Mouse (Mus musculus): Measurements from ENCODE around the gene Naa50.

Gene Naa50

DNA sequence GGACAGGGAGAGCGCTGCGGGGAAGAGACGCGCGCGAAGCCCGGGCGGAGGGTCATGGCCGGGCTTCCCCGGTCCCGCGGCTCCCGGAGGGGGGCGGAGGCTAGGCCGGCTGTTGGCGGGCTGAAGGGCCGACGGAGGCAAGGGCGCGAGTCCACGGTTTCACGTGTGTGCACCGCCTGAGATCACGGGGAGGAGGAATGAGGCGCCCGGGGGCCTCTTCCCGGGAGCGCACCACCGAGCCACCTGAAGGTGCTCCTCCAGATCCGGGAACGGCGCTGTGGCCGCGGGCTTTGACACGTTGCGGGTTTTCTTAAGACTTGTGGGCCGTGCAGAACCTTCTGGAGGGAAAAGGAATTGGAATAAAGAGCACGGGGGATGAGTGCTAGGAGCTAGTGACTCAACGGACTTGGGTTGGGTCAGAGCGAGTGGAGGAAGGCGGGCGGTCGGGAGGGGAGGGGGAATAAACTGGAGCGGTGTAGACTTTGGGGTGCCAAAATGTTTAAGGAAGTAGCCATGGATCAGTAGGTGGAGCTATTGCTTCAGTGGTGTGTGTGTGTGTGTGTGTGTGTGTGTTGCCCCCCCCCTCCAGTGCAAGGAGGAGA lies 657 bp downstream of the Naa50 start:
- peak; percentile 73 to 82 for DNase-seq

DNA sequence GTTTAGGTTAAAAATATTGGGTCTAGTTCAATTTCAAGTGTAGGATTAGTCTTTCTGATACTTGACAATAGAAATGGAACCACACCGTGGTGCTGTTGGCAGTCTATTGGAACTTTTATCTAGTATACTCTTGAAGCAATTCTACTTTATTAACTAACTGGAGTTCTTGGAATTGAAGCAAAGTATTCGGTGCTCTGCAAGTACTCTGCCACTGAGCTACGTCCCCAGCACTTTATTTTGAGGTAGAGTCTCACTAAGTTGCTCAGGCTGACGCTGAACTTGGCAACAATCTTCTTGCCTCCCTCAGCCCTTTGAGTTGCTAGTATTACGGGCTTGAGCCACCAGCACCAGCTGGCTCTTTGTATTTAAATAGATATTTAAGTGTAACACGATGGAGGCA lies 1.9 kb downstream of the Naa50 start:
- DNase-seq: peak in 1 of 2 experiments; percentile 18

DNA sequence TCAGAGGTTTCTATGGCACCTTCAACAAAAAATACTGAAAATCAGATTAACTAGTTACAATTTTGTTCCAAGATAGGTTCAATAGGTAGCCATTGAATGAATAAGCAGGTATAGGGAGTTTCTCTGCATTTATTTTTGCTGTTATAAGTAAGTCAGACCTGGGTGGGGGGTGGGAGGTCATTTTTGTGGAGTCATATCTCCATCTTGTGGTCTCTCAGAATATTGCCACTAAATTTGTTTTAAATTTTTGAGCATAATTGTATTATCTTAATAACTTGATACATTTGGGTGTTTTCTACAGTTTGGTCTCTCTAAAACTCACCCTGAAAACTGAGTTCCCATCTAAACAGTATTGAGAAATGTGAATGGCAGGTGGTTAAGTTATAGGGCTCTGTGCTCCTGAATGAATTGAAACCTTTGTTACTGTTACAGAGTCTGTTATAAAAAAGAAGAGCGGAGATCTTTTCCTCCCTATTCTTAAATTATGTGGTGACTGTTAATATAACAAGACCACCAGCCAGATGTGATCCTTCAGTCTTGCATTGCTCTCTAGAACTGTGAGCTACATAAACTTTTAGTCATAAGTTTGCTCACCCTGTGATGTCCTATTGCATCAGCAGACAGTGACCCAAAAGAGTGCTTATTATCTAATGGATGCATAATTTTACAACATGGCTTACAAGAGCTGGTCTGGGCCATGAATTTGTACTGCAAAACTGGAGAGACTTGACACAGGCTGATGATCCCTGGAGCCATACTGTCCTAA lies 9.6 kb downstream of the Naa50 start:
- DNase-seq: no peak

DNA sequence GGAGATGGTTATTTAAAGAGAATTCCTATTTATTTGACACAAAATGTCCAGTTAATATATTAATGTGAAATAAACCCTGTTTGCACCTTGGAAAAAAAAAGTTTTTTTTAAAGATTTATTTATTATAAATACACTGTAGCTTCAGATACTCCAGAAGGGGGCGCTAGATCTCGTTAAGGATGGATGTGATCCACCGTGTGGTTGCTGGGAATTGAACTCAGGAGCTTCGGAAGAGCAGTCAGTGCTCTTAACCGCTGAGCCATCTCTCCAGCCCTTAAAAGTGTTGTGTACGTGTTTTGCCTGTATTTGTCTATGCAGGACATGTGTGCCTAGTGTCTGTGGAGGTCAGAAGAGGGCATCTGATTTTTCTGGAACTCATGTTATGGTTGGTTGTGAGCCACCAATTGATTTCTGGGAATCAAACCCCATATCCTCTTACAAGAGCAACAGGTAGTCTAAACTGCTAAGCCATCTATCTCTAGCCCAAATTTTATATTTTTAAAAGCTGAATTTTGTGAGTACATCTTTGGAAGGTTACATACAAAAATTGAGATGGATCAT lies 14.9 kb downstream of the Naa50 start:
- no peak for DNase-seq

DNA sequence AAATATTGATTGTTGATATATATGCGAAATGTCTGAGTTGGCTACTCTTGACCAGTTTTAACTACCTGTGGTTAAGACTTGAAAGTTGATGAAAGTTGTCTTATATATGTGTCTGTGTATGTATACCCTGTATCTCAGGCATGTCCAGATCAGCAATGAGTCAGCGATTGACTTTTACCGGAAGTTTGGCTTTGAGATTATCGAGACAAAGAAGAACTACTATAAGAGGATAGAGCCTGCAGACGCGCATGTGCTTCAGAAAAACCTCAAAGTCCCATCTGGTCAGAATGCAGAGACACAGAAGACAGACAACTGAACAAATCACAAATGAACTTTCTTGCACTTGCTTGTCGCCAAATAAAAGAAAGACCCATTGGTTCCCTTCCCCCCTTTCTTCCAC lies 19.7 kb downstream of the Naa50 start:
- DNase-seq: no peak

DNA sequence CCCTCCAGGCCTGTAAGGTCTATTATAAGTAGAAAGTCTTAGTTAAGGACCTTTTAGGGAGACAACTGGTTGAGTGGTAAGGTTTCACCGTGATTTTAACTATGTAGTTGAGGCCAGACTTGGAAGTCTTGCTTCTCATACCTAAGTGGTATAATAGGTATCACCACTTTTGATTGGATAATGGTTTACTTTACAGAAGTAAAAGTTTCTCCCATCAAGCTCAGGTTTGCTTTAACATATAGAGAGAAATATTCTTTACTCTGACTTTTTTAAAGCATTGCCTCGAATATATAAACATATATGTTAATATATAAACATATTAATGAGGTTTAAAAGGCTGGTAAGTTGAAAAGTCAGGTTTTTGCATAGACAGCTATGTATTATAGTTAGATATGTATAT lies 24.2 kb downstream of the Naa50 start:
- no peak for DNase-seq

DNA sequence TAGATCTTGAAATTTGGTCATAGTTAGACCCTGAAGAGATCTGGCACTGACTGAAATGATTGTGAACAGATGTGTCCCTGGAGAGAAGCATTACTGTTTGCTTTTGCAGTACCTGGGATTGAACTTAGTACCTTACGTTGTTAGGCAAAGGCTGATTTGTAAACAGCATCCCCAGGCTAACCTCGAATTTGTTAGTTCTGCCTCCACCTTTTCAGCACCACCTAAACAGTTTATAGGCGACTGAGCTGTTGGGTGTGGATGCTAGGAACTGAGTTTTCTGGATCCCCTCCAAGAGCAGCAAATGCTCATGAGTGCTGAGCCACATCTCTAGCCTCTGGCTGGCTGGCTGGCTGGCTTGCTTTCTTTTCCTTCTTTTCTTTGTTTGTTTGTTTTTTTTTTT lies 25.6 kb downstream of the Naa50 start:
- no peak for DNase-seq

DNA sequence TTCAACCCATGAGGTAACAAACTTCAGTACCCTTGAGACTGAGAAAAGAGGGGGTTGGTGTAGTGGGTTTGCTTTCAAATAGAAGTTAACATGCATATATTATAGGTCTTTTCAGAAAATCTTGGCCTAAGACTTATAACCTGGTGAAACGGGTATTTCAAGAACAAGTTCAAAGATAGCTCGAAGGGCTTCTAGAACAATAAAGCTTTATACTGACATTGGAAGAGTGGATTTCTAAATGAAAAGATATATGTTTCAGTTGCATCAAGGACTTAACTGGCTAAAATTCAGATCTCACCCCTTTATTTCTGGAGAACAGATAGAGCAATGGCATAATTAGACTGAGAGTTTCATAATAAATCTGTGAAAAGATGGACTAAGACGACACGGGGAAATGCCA lies 29.4 kb downstream of the Naa50 start:
- no peak for DNase-seq

DNA sequence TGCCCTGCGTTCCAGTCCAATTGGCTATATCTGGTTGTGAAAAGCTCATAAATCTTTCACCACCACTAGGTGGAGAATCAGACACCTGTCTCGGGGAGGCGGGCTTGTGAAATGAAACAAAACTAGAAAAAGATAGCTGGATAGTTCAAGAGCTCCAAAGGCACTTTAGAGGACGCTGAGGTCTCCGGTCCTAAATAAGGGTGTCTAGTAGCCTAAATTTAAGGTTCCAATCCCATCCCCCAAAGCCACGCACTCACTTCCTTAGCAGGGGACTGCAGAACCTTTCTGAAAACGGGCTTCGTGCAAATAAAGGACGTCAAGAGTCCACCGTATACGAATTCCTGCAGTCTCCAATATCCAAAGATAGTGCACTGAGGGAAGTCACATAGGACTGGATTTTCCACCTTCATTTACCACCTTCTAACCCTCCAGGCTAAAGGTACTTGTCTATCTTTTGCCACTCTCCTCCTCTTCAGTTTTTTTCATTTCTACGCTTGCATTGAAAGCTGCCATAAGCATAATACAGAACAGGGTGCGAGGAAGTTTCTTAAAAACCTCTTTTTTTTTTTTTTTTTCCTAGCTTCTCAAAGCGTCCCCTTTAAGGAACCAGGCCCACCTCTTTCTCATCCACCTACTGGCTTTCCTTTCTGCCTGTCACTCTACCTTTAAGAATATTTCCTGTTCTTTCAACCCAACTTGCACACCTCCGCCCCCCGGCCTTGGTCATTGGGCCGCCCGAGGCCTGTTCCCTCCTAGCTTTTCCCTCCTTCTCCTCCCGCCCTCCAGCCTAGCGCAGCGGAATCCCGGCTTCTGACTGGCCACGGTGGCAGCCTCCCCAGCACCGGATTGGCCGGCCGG lies 32.9 kb downstream of the Naa50 start:
- peak; percentile 96 to 100 for DNase-seq

DNA sequence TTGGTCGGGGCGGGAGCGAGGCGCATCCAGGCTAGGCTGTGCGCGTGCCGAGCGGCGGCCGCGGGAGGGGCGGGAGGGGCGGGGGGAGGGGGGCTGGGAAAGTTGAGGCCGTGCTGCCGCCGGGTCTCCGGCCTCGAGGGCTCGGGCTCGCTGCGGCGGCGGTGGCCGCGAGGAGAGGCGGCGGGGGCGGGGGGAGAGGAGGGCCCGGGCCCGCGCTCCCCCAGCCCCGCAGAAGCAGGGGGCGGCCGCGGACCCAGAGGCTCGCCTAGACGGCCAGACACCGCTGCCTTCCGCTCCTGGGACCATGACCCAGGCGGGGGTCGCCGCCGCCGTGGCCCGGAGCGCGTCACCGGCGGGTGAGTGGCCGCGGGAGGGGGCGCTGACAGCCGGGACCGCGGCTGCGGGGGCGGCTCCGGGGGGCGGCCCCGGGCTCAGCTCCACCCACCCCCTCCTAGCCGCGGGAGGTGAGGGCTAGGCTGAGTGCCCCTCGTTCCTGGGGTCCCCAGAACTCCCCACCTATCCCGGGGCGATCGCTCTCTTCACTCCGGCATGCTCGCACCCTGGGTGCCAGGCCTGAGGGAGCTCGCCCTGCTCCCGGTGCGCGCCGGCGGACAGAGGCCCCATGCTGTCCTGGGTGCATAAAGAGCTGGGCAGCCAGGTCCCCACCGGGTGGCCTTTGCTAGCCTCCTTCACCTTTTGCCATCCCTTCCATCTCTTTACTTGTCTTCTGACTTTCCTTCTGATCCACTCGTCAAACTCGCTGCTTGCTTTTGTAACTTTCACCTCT lies 33.7 kb downstream of the Naa50 start, which contains the start of gene Usf3:
Gene Usf3, plus strand, starts transcription at position 92 of the 787 bp plus-strand sequence.
- DNase-seq: peak; percentile 57 to 75

DNA sequence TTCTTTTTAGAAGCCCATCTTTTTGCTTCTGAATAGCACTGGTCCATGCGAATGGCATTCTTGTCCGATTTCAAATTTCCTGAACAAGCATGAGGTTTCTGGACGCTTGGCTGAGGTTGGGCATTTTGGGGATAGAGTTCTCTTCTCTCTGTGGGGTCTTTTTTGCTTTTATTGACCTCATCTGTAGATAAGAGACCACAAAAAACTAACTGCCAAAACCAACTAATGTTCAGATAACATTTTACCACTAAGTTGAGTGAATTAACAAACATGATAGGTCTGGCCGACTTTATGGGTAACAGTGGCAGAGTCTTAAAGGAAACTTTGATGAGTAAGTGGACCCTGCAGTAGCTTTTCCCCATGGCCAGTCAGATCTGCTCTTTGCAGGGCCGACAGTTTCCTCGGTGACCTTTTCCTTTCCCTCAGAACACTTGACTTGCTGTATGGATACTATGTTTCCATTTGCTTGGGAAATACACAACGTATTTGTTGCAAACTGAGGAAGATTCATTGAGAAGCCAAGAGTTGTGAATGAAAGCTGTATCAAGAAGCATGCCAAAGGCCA lies 34.4 kb downstream of the Naa50 start:
- DNase-seq: no peak

DNA sequence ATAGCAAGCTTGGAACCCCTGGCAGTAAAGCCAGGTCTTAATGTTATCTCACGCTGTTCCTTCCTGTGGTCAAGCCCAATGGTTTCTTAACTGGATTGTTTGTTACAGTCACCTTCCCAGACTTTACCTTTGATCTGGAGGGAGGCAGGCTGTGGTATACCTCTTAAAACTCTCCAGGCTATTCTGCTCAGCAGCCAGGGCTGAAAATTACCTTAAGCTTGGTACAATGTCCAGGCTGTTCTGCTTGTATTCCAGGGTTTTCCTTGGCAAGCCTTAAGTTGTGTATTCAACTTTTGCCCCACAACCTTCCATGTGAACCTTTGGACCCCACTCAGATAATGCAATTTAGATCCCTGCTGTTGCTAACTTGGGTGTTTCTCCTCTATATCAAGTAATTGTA lies 35.4 kb downstream of the Naa50 start:
- DNase-seq: no peak

DNA sequence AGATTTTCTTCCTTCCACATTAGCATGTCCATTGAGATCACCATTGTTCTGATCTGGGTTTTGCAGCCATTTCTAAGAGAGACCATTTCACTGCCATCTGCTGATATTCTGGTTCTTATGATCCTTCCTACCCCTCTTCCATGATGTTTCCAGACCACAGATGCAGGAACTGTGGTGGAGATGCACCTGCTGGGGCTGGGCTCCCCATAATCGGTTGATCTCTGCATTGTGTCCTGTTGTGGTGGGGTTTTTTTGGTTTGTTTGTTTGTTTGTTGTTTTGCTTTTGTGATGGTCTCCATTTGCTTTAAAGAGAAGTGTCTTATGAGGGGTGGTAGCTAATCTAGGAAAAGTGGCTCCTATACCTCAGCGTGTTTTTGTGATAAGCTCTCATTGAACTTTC lies 36.9 kb downstream of the Naa50 start:
- no peak for DNase-seq

DNA sequence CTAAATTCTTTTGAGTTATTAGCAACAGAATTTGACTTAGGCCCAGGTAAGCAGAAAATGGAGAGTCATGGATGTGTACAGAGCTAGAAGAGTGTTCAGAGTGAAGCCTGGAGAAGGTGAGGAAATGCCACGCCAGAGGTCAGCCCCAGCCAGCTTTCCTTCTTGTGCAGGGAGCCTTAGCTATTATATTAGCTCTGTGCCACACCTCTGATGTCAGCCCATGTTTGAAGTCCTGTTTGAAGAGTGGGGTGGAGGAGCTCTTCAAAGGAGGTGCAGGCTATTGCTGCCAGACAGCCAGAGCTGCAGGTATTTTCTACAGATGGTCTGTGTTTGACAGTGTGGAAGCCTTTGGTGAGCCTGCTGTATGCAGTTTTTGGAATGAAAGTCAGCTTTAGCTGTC lies 38.9 kb downstream of the Naa50 start:
- no peak for DNase-seq

DNA sequence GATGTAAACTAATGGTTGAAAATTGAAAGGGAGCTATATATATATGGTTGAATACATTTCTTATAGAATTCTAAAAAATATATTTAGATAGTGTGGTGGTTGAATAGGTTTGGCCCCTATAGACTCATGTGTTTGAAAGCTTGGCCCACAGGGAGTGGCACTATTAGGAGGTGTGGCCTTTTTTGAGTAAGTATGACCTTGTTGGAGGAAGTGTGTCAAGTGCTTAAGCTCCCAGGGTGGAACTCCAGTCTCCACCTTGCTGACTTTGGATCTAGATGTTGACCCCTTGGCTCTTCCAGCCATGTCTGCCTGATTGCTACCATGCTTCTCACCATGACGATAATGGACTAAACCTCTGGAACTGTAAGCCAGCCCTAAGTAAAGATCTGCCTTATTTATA lies 43.0 kb downstream of the Naa50 start:
- DNase-seq: no peak

DNA sequence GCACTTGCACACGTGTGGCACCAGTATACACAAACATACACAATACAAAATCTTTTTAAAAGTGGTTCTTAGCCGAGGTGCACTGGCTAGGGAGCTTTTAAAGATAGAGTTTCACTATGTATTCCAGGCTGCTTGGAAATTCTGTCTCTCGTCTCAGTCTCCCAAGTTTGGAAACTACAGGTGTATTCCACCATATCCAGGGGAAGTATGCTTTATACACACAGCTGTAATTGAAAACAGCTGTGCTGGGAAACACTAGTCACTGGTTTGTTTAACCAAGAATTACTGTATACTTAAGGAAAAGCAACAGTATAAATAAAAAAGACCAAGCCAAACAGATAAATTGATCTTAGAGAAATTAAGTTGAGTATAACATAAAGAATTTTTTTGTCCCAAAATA lies 45.1 kb downstream of the Naa50 start:
- DNase-seq: no peak

DNA sequence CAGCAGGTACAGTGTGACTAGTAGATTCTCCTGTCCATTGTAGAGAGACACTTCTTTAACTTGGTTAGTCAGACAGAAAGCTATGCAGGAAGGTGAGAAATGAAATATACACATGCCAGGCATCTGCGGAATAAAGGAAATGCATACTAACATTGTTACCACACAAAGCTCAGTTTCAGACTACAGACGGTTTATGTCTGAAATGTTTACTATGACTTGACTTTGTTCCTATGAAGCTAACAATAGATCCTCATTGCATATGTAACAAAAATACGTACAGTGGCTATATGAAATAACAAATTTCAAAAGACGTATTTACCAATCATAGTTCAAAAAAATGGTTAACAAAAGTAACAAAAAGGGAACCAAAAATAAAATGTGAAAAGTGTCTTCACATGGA lies 47.5 kb downstream of the Naa50 start:
- no peak for DNase-seq

DNA sequence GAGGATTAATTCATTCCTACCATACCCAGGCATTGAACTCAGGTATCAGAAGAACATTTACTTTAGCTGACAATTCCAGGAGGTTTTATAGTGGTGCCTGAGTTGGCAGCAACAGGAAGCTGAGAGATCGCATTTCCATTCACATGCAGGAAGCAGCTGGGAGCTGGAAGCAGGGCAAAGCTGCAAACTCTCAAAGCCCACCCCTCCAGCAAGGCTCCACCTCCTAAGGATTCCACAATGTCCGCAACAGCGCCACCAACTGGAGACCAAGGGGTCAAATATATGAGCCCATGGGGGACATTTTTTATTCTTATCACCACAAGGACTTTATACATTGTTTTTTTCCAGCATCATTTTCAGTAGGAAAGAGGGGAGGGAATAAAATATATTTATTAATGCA lies 49.1 kb downstream of the Naa50 start:
- DNase-seq: no peak

DNA sequence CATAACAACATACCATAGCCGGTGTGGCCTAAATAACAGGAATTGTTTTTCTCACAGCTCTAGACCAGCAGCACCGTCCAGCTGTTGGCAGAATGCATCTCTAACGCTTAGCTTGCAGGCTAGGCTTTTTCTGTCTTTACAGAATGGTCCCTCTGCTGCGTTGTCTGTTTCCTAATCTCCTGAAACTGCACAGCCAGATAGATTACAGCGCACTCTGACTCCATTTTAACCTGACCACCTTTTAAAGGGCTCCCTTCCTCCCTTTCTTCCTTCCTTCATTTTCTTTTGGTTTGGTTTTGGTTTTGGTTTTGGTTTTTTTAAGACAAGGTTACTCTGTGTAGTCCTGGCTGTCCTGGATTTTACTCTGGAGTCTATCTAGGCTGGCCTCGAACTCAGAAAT lies 50.4 kb downstream of the Naa50 start:
- no peak for DNase-seq

DNA sequence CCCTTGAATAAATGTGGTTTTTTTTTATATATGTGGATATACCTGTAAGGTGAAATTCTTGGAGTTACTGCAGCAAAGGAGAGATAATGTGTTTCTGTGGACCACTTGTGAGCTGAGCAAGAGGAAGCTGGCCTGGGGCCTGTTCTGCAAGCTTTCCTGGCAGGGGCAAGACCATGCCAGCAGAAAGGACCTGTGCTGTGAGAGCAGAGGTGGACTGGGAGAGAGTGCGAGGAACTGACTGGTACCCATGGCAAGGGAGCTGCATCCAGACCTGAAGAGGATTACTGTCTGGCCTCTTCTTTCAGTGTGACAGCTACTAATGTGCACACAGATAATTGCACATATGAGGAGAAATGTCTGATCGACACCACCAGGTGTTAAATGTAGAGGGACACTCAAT lies 51.3 kb downstream of the Naa50 start:
- DNase-seq: peak; percentile 48 to 59

DNA sequence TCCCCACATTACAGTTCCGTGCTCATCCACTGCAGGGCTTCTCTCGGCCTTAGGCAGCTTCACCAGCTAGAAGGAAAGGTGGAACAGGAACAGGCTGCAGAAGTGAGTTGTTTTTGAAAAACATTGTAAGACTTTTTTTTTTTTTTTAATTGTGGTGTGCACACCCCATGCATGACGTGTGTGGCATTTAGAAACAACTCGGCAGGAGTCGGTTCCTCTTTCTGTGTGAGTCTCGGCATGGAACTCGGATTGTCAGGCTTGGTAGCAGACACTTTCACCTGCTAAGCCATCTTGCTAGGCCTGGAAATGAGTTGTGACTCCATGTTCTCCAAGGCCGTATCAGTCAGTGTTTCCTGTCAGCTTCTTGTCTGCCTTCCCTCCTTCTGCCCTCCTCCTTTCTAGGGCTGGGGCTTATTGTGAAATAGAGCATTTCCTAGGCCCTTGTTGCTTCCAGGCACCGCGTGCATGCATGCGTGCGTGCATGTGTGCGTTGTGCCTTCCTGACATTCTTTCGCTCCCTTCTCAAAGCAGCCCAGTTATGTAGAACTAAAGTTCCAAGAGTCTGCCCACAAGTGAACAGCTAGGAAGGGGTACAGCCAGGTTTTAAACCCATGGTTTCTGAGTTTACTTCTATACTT lies 59.6 kb downstream of the Naa50 start:
- DNase-seq: no peak

DNA sequence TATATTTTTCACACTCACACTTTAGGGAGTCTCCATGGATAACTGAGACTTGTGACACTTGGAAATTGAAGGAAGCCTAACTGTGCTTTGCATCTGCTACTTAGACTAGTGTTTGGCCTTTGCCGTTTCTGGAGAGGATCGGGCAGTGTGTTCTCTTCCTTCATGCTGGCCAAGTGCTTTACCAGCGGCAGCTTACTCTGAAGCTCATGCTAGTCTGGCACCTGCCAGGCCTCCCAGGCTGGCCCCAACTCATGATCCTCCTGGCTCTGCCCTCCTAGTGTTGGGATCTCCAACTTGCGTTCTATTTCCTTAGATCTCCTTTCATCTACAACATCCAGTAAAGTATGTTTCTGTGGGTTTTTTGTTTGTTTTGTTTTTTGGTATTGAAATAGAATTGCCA lies 60.5 kb downstream of the Naa50 start:
- peak; percentile 47 to 59 for DNase-seq
